Mouse (Mus musculus): ENCODE data around the gene Sipa1l1. TPM values are rescaled to one million over a fixed set of nuclear protein-coding genes. Genes with fewer than 3 reads are reported as not detected.

The Sipa1l1 gene
- total RNA-seq, 2 experiments from 2014 or later: 8.6 to 10.5 TPM

DNA sequence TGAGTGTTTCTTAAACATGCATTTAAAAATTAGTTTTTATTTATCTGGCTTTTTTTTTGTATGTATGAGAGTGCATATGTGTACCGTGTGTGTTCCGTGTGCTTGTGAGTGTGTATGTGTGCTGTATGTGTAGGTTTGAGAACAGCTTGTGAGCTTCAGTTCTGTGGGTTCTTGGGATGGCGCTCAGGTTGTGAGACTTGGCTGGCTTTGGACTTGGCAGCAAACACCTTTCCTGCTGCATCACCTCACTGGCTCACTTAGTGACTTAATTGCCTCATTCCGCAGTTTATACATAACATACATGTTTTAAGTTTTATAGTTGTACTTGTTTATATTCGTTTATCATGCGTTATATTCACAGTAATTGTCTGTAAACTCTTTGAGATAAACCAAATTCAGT lies 35.0 kb downstream of the Sipa1l1 start:
- DNase-seq: no peak
- intact Hi-C loops (cut with DNase I): no loop called here

DNA sequence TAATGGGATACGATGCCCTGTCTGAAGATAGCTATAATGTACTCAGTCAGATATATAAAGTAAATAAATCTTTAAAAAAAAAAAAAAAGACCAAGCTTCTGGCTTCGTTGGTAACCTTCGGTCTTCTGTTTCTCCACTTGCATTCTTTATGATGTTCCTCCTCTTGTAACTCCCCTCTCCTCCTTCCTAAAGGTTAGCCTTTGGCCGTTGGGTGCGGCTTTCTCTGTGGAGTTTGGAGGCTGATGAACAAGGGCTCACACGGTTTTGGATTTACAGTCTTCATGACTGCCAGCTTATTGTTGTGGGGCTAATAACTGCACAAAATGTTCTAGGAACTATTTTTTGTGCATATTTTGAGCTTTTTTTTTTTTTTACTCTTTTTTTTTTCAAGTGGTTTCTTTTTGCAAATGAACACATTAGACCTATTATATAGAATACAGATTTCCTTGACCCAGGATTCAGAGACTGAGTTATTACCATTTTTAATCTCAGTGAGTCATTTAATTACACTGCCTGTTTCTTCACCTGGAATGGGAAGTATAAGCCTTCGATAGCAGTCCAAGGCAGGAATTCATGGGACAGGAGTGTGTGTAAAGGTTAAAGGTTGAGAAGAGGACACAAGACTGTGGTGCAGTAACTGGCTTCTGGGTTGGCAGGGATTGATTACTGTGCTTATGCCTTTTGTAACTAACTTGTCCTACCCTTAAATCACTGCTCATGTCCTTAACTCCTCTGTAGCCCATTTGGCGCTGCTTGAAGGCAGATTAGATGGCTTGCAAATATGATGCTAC lies 37.9 kb downstream of the Sipa1l1 start:
- no peak for DNase-seq
- intact Hi-C loops (cut with DNase I): no loop called here

DNA sequence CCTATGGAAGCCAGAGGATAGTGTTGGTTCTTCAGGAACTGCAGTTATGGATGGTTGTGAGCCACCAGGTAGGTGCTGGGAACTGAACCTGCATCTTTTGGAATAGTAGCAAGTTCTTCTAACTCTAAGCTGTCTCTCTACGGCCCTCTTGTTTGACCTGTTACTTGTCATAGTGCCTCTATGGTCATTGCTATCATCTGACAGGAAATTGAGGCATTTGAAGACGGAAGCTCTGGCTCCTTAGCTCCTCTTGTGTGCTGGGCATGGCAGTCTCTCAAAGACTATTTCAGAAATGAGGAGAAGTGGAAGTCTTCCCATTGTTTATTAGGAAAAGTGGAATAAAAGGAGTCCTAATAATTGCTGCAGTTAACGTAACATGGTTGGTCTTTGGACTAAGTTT lies 38.9 kb downstream of the Sipa1l1 start:
- intact Hi-C loops (cut with DNase I): no loop called here
- DNase-seq: no peak

DNA sequence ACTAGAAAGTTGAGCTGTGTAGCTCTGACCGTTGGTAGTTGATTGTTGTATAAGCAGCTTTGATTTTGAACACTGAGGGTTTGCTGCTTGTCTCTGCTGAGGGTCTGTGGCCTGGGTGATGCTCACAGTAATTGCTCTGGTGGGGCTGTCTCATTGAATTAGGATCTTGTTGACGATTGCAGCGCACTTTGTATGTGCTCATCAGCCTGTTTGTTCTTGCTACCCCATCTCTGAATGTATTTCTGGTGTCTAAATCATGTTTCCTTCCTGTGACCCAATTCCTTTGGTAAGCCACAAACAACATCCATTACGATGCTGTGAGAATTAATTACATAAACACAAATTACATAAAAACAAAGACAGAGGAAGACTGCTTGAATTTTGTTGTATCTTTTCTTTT lies 39.5 kb downstream of the Sipa1l1 start:
- DNase-seq: no peak
- intact Hi-C loops (cut with DNase I): no loop called here

DNA sequence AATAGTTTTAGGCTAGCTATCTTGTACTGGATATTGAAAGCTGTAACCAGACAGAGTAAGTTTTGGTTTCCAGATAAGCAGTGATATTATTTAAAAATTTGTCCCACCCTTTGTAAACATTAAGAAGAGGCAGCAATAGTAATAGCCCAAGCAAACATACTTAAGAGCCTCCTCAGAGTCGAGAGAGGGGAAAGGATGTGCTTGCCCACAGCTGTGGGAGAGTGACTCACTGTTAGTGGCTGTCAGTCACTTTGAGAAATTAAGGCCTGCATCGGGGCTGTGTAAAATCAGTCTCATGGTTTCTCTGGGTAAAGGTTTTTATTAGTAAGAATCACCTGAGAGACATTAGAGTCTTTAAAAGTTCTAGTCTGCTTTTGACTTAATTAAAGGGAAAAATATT lies 40.6 kb downstream of the Sipa1l1 start:
- DNase-seq: no peak
- intact Hi-C loops (cut with DNase I): no loop called here

DNA sequence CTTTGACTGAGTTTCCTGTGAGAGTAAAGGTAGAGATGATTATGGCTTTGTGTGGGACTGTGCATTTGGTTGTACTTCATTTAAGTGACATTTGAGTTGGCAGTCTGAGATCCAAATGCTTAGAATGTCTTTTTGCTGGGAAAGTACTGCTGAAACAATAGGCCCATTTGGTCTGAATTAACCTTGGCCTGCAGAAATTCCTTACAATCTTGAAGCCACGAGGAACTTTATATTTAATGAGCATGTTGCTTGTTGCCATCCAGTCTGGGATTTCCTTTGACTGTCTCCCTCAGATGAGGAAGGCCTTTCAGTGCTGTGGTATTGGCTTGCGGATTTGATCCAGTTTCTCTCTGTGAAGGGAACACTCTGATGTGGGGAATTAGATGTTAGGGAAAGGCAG lies 43.9 kb downstream of the Sipa1l1 start:
- intact Hi-C loops (cut with DNase I): no loop called here
- DNase-seq: no peak

DNA sequence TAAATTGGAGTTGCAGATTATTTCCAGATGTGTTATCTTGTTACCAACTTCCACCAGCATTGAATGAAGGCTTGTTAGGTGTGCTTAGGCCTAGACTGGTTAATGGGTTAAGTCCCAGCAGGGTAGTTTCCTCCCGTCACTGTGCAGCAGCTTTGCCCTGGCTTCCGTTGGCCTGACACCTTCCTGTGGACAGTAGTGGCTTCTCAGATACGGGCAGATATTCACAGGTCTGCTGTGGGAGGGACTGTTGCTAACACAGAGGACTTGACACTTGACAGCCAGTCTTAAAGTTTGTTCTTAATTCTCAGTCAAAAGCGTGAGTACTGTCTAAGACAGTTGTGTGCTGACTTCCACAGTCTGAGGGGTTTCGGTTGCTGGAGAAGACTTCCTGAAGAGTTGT lies 45.8 kb downstream of the Sipa1l1 start:
- intact Hi-C loops (cut with DNase I): no loop called here

DNA sequence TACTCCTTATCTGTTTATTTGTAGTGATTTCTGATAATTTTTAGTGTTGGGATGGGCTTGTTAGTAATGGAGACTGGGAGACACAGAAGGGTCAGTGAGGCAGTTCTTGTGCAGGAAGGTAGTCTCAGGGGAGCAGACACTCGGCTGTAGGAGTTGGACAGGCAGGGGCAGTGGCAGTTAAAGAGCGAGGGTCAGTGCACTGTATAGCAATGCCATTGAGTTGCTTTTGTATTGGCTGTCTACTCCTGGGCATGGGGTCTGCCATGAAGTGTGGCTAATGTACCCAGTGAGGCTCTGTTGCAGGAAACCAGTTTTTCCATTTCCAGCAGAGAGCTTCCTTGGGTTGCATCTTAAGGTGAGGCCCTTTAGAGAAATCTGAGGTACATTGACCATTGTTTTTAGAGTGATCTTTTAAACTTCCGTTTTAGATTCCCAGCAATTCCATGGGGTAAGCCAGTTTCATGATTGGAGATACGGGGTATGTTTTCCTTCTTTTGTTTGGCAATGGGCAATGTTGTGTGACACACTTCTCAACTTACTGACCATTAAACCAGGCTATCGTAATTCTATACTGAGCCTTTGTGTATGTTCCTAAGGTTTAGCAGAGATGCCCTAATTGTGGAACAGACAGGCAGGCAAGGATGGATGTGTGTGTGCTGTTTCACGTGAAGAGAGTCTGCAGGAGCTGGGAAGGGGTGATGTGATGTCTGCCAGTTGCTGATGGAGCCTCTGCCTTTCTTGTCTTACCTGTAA lies 47.9 kb downstream of the Sipa1l1 start:
- intact Hi-C loops (cut with DNase I): no loop called here
- no peak for DNase-seq

More for the DNA sequence above, 45.8 kb downstream of the Sipa1l1 start:
- DNase-seq: no peak

DNA sequence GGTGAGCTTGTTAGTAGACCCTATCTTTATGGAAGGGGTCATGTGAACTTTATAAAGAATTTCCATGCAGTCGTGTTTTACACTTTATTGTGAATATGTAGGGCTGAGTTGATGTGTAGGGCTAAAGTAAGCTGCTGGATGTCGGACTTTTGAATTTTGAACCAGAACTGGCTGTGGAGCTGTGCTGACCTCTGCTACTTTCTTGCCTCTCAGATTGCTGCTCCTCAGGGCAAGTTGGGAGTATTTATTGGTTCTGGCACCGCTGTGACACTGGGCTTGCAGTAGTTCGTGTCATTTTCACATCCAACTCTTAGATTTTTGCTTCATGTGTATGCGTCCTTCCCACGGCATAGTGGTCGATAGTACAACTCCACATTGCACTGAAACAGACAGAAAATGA lies 49.1 kb downstream of the Sipa1l1 start:
- DNase-seq: no peak
- intact Hi-C loops (cut with DNase I): no loop called here

DNA sequence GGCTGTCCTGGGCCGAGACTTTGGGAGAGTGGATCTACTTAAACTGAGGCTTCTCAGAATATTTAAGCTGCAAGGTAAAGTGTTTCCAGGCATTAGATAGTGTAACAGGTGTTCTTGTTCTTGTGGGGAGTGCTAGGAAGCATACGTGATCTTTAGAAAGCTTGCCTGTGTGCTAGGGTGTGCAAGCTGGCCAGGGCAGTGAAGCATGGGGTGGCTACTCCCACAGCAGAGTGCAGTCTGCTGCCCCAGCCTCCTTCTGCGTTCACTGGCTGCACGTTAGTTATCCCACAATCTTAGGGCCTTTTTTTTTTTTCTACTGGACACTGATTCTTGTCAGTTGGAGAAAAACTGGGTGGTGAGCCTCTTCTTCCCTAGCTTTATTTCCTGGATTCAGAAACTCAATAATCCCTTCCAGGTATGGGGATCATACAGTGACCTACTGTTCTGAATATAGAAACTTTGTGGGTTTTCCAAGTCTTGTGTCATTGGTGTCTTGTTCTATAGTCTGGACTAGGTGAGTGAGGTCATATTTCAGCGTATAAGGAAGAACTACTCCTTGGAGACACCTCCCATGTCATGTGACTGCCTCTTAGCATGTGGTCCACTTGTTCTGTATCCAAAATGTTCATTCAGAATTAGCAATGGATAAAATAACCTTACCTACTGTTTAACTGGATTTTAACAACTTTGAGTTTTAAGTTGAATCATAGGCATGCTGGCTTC lies 51.4 kb downstream of the Sipa1l1 start:
- DNase-seq: no peak
- intact Hi-C loops (cut with DNase I): no loop called here

DNA sequence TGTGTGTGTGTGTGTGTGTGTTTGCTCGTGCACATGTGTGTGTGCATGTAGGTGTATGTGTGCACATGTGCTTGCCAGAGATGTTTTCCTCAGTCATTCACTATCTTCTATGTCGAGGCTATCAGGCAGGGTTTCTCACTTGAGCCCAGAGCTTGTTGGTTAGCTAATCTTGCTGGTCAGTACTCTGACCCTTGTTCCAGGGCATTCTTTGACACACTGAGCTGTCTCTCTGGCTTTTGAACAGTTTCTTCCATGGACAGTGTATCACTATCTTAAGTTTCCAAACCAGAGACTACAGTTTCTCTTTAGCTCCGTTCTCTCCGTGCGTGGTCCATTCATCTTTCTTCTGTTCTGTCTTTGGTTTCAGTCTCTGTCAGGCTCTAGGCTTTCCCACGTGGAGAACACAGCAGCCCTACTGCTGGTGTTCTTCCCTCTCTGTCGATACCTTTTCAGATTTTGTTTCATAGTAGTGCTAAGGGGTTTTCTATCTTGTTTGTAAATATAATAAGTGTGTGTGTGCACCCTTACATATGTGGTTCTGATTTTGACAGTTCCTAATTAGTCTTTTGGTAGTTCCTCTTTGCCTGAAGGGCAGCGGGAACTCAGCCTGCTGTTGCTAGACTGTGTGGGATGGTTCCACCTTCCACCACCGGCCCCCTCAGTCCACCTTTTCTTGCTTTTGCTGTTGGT lies 54.2 kb downstream of the Sipa1l1 start:
- DNase-seq: no peak
- intact Hi-C loops (cut with DNase I): no loop called here

DNA sequence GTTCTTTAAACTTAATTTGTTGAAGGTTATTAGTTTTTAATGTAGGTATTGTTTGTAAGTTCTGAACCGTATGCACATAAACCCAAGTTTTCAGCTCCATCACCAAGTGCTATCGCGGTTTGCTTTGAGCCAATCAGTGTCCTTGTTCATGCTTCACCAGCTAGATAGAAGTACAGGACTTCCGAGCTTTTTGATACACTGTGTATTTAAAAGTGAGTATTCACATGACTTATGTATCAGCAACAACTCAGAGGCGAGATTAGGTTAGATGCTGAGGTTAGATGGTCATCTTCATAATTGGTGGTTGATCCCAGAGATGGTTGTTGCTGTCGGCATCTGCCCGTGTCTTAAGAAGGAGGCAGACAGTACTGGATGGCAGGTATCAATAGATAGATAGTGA lies 55.7 kb downstream of the Sipa1l1 start:
- no peak for DNase-seq
- intact Hi-C loops (cut with DNase I): no loop called here

DNA sequence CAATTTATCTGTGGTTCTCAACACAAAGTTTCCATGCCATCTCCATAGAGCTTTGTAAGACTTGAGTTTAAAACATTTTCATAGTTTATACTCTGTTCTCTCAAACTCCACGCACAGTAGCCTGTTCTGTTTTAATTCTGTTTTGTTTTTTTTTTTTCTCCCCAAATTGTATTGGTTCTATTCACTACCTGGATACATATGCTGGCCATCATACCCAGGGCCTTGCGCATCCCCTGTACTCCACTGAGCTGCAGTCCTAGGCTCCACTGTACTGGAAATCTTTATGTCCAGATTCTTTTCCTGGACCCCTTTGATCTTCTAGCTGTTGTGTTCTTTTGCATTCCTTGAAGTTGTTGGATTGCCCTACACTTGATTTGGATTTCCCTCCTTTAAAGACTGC lies 56.2 kb downstream of the Sipa1l1 start:
- intact Hi-C loops (cut with DNase I): no loop called here
- DNase-seq: no peak

DNA sequence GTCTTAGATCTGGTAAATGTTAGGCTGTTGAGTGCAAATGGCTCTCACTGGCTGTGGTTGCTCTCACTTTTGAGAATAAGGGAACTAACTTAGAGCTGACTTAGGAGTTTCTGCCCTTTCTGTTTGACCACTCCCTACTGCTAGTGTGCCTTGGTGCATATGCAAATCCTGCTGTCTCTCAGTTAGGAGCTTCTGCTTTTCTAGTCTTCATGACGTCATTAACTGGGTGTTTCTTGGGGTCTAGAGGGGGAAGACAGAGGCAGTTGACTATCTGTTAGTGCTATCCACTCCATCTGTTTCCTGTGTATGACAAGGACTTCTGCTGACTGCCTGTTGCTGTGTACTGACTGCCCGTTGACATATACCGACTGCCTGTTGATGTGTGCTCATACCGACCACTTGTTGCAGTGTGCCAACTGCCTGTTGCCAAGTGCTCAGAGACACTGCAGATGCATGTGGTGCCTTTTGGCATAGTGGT lies 56.7 kb downstream of the Sipa1l1 start:
- no peak for DNase-seq
- intact Hi-C loops (cut with DNase I): no loop called here

DNA sequence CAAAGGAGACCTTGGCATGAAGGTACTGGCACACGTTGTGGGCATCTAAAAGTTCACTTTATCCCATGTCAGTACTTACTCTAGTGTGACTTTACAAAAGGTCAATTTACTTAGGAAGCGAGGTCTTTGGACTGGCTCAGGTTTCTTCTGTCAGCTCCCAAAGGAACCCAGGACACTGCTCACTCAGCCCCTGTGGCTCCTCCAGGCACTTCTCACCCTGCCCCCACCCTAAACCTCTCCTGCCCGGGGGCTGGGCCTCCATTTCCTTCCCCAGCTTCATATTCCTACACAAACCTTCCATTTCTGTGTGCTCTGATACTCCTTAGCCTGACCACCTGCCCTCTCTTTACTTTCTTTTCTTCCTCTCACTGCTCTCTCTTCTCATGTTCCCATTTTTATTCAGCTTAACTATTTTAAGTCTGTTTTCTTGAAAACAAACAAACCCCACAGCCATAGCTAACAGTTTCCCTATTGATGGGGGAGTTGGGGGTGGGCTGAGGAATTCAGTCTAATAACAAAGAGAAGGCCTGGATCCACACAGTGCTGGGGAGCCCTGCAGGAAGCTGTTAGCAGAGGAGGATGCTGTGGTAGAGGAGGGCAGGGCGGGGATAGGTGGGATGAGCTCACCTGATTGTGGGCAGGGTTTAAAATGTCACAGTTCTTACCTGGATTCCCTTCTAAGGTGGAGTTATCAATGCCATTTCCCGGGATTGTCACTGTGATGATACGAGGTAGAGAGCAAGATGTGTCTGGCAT lies 57.4 kb downstream of the Sipa1l1 start:
- intact Hi-C loops (cut with DNase I): no loop called here

DNA sequence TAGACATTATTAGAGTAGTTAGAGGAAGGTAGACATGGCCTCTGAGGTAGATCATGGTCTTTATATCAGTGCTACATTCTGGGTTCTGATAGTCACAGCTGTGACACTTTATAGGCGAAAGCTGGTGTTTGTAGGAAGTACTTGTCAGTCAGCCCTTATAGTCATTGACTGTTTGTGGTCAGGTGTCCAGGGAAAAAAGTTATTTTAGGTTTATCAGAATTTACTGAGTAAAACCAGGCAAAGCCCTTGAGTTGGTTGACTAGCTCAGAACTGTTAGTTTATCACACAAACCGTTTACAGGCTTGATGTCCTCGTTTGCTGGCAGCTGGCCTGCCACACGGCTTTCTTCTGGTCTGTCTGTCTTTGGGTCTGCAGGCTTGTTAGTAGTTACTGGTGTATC lies 61.0 kb downstream of the Sipa1l1 start:
- intact Hi-C loops (cut with DNase I): no loop called here
- DNase-seq: no peak

More for the DNA sequence above, 57.4 kb downstream of the Sipa1l1 start:
- DNase-seq: no peak

DNA sequence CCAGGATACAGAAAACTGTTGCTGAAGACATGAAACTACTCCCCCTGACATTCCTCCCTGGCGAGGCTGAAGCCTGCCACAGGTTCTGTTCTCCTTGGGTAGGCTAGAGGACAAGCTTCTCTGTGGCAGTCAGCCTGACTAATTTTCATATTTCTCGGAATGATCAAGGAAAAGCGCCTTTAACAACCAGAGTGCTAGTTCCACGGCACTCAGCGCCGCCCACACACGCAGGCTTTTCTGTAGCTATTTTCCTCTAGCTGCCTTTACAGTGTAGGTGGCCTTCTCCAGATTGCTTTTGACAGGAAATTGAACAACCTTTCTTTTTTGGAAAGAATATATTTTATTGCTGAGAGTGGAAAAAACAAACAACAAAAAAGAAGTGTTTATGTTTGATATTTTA lies 62.1 kb downstream of the Sipa1l1 start:
- intact Hi-C loops (cut with DNase I): no loop called here
- no peak for DNase-seq

DNA sequence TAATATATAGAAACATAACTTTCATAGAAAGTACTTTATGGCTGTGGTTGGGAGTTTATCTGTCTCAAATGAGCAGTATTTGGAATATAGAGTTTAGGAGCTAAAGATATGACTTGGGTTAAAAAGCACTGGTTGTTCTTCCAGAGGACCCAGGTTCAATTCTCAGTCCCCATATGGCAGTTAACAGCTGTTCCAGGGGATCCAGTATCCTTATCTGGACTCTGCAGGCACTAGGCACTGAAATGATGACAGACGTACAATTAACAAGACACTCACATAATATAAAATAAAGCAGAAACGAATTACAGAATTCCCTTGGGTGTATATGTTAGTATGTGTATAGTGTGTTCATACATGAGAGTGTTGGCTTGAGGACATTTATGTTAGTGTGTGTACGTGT lies 64.1 kb downstream of the Sipa1l1 start:
- no peak for DNase-seq
- intact Hi-C loops (cut with DNase I): no loop called here

DNA sequence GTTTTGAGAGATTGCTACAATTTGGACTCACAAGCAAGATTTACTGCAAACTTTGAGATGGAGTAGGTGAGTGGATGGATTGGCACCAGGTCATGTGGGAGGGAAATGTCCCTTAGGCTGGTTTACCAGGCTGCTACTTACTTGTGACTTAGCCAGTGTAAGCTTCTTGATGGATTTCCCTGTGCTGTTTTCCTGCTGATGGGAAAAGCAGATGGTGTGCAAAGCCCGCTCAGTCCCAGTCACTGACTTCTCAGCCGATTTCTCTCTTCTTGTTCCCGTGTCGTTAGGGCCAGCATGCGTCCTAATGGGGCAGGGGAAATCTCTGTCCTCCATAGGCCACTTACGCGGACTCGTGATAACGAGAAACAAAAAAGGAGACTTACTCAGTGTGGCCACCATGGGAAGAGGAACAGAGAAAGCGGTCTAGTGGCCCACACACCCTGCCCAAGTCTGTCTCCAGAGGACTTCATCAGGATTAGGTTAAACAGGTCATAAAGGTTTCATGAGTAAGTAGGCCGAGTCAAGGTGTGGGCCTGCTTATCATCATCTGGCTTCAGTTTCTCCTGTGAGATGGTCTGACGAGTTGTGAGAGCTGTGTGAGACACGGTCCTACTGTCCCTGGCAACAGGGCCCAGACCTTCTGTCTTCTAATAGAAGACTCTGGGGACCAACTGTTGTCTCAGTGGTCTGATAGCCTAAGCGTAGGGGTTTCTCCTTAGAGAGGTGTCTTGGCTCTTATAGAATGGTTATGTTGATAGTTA lies 65.5 kb downstream of the Sipa1l1 start:
- no peak for DNase-seq
- intact Hi-C loops (cut with DNase I): no loop called here

Data from heart, postnatal 36 days (tissue).